Mouse (Mus musculus) hematopoietic stem cell, adult 5-6 weeks (primary cell): ENCODE measurements around the gene Tmigd3. TPM values are rescaled to one million over a fixed set of nuclear protein-coding genes. Genes with fewer than 3 reads are reported as not detected.
A peak's percentile ranks its signal among the peaks of the same experiment; 100 is the strongest.
"Not testable (repeated sequence)": the region's sequence is repeated elsewhere in the genome, so short reads cannot be mapped to it uniquely, and the experiment has no call there.

Source experiments
- ATAC-seq, 2 experiments: fragments of 125-278 bp in 1 of 2; replicated peaks in 1 of 2; 2 replicates each; pipeline ENCODE4 v1.8.0; 2016 to 2017; ENCODE audit warnings: inconsistent platforms in 2 of 2, mild to moderate bottlenecking in 2 of 2, moderate number of reproducible peaks in 2 of 2, low read depth in 1 of 2, moderate TSS enrichment in 1 of 2; ENCODE audit not compliant: low FRiP score in 2 of 2, poor library complexity in 2 of 2, severe bottlenecking in 2 of 2, insufficient read depth in 1 of 2, low TSS enrichment in 1 of 2
- total RNA-seq: library from RNA; stranded (forward); fragments of 172-1452, 232-1000 nt; gene quantifications from 2 replicates; pipeline ENCODE4 v1.2.3, GENCODE M21; 2017

Tmigd3 gene
- total RNA-seq, 1 experiment from 2014 or later = not detected

GRCm38 (mm10) chr3:105916455-105916854 is 45.8 kb downstream of the Tmigd3 start:
- ATAC-seq = not testable (repeated sequence)

- 0 out of 4 replicates have a peak, but pooled peaks of 1 of the 2 experiments have one; percentile 11 for ATAC-seq
Measured at GRCm38 (mm10) chr3:105917656-105918354, 47.1 kb downstream of the Tmigd3 start.

GRCm38 (mm10) chr3:105918355-105918745 is 47.6 kb downstream of the Tmigd3 start:
- ATAC-seq = no peak

- not testable (repeated sequence) for ATAC-seq
Measured at GRCm38 (mm10) chr3:105920743-105921142, 50.0 kb downstream of the Tmigd3 start.

- ATAC-seq = peak in 1 of 2 experiments; percentile 19; a peak in 1 of 4 replicates
Measured at GRCm38 (mm10) chr3:105921959-105922358, 51.3 kb downstream of the Tmigd3 start.

GRCm38 (mm10) chr3:105924616-105925015 is 53.9 kb downstream of the Tmigd3 start:
- ATAC-seq = no peak

GRCm38 (mm10) chr3:105927561-105928194 is 57.0 kb downstream of the Tmigd3 start:
- no peak for ATAC-seq

- no peak for ATAC-seq
Measured at GRCm38 (mm10) chr3:105928195-105928569, 57.5 kb downstream of the Tmigd3 start.

- no peak for ATAC-seq
Measured at GRCm38 (mm10) chr3:105928781-105929180, 58.1 kb downstream of the Tmigd3 start.

GRCm38 (mm10) chr3:105929821-105930220 is 59.1 kb downstream of the Tmigd3 start:
- ATAC-seq = no peak

GRCm38 (mm10) chr3:105931095-105931494 is 60.4 kb downstream of the Tmigd3 start:
- ATAC-seq = no peak

GRCm38 (mm10) chr3:105932240-105933071 is 61.8 kb downstream of the Tmigd3 start, which contains the start of gene I830077J02Rik:
Gene I830077J02Rik (minus strand): TSS chr3:105932664.
- ATAC-seq = peak; percentile 85 to 89

GRCm38 (mm10) chr3:105933926-105934325 is 63.2 kb downstream of the Tmigd3 start:
- ATAC-seq = no peak

GRCm38 (mm10) chr3:105935033-105935432 is 64.3 kb downstream of the Tmigd3 start:
- no peak for ATAC-seq

GRCm38 (mm10) chr3:105936111-105936510 is 65.4 kb downstream of the Tmigd3 start:
- no peak for ATAC-seq

- ATAC-seq = no peak
Measured at GRCm38 (mm10) chr3:105951348-105951747, 80.6 kb downstream of the Tmigd3 start.

GRCm38 (mm10) chr3:105957235-105957634 is 86.5 kb downstream of the Tmigd3 start:
- no peak for ATAC-seq

- ATAC-seq = no peak
Measured at GRCm38 (mm10) chr3:105958204-105958603, 87.5 kb downstream of the Tmigd3 start.
